Comparison of ENCODE assay signal across 9 mouse cellular contexts in the genomic region with DNA sequence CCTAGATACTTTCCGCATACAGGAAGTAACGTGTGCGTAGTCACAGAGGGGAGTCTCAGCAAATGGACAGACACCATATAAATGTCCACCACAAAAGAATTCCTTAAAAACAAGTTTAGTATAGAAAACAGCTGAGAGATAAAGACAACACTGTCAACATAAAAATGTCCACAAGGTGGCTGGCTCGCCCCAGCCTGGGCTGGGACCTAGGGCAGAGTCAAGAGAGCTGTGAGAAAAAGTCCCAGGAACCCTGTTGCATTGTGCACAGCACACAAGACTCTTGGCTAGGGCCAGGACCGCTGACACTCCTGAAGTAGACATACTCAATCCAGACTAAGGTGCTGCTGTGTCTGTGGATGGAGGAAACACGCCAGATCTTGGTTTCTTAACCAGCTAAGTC. TPM values are rescaled to one million over a fixed set of nuclear protein-coding genes. Genes with fewer than 3 reads are reported as not detected.
DNase-seq lines count a peak whose midpoint lies in the region; ATAC-seq and TF ChIP-seq lines count a peak whose summit lies in the region.
"Had no signal": no experiment of that assay in that cellular context is flagged by ENCODE, and none has a peak within 500 bp of the region (broad histone marks: within the 10 kb centered on the region; RNA-seq: fewer than 3 reads in every experiment).

No protein-coding gene starts in this region.

- 79% methylated on average over 6 of the region's 6 CpGs for WGBS in forebrain, postnatal 0 days

- H3K4me2 ChIP-seq in forebrain, postnatal 0 days (ENCODE audit: low read depth): no peak overlapping the region
- H3K4me2 ChIP-seq: liver, embryonic 15.5 days had no signal

- no peak overlapping the region for H3K9ac ChIP-seq in forebrain, postnatal 0 days
- H3K9ac ChIP-seq: liver, embryonic 15.5 days had no signal

- H3K9me3 ChIP-seq in forebrain, postnatal 0 days (ENCODE audit: low read length): no peaks in the 10 kb centered on the region
- H3K9me3 ChIP-seq: liver, embryonic 15.5 days had no signal

- peak; percentile 84 for ATAC-seq in forebrain, postnatal 0 days

- no peak overlapping the region for H3K27ac ChIP-seq in layer of hippocampus, adult 2 months
- H3K27ac ChIP-seq in forebrain, postnatal 0 days (ENCODE audit: low read depth, low read length): no peak overlapping the region
- H3K27ac ChIP-seq: liver, embryonic 15.5 days had no signal

- H3K27me3 ChIP-seq in forebrain, postnatal 0 days (ENCODE audit: insufficient read depth, low read length): no peaks in the 10 kb centered on the region
- H3K27me3 ChIP-seq: liver, embryonic 15.5 days had no signal

- DNase-seq in layer of hippocampus, adult 2 months (ENCODE audit: low spot score in 2 of 2): peak in 1 of 2 experiments; percentile 13
- no peak for DNase-seq in layer of hippocampus, adult 8-10 months (ENCODE audit: low spot score in 2 of 2)
- DNase-seq in NIH3T3 (ENCODE audit: low read depth): peak; percentile 62
- DNase-seq in forebrain, postnatal 0 days: peak; percentile 43
- DNase-seq in kidney, postnatal 36 days: peak; percentile 37 to 60
- peak; percentile 67 for DNase-seq in retina, embryonic 14.5 days (ENCODE audit: low spot score)
- DNase-seq in spleen, postnatal 36 days (ENCODE audit: low spot score in 2 of 2): no peak
- no peak for DNase-seq in cerebellum, adult 9-11 months

- peak; percentile 77 for TF ChIP-seq CTCF in layer of hippocampus, adult 2 months (conservative IDR thresholded peaks at IDR 0.05)
- peak; percentile 70 for TF ChIP-seq CTCF in forebrain, postnatal 0 days (IDR thresholded peaks at IDR 0.05; ENCODE audit: low read depth)

- H3K4me3 ChIP-seq in layer of hippocampus, adult 2 months: no peak overlapping the region
- no peak overlapping the region for H3K4me3 ChIP-seq in forebrain, postnatal 0 days (ENCODE audit: low read depth, low read length)
- H3K4me3 ChIP-seq: liver, embryonic 15.5 days had no signal

- H3K36me3 ChIP-seq in forebrain, postnatal 0 days (ENCODE audit: insufficient read depth): no peaks in the 10 kb centered on the region; the same call in 1 of the 2 replicates

- H3K4me1 ChIP-seq in forebrain, postnatal 0 days (ENCODE audit: insufficient read depth): no peaks in the 10 kb centered on the region
- H3K4me1 ChIP-seq: liver, embryonic 15.5 days had no signal

RNA-seq across cellular contexts. Expression of a gene that starts 49.6 kb away (rescaled TPM):
- not detected for total RNA-seq in layer of hippocampus, adult 2 months (2021)
- total RNA-seq in layer of hippocampus, adult 8-10 months (2022): not detected
- 0.31 and 1.3 TPM in 2 replicates for total RNA-seq in forebrain, postnatal 0 days (2014; rRNA removed)
- 0.23 and 0.74 TPM in 2 replicates for polyA plus RNA-seq in forebrain, postnatal 0 days (2015; fragmentation: Nextera tagmentation; extraction: Ambion mirVana)

Comparison
In these comparisons a context has a peak if more than half of its experiments do, and no peak if none do; other contexts are left out.
1. DNase-seq: peak in NIH3T3 (single experiment), forebrain, postnatal 0 days (single experiment), kidney, postnatal 36 days (2 of 2) and retina, embryonic 14.5 days (single experiment); none in layer of hippocampus, adult 8-10 months (0 of 2), spleen, postnatal 36 days (0 of 2) and cerebellum, adult 9-11 months (single experiment).